Mouse (Mus musculus): ENCODE measurements around the gene Selenon.

Gene Selenon

DNA sequence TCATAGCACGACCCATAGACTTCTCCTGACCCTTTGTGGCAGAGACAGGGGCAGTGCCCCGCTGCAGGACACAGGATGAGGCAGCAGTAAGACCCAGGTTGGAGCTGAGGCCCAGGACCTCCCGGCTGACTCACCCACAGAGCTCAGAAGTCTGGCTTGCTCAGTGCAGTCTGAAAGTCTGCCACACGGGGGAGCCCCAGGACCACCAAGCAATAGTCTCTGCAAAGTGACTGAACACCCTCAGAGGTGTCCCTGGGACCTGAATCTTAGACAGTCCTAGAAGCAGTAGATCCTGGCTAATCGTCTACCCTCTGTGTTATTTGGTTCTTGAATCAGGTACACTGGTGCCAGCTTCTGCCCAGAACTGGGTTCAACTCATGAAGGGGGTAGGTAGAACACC, 8.7 kb downstream of the Selenon start:
- peak; percentile 96 to 97 for DNase-seq

DNA sequence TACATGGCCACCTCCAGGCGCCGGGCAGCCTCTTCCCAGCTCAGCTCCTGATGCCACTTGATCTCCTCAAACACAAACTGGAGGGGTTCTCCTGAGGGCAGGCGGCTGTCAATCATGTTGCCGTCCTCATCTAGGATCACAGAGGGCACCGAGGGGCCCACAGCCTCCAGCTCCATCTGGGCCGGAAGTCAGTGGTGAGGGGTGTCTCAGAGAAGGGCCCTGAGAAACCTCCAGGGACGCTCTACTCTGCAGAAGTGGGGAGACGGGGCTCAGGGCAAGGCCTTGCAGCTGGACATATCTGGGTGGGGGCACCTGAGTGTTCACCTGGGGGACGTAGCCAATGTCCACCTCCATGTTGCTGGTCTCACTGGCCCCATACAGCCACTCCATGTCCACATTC, 9.2 kb downstream of the Selenon start:
- DNase-seq: peak in 1 of 2 experiments; percentile 12

DNA sequence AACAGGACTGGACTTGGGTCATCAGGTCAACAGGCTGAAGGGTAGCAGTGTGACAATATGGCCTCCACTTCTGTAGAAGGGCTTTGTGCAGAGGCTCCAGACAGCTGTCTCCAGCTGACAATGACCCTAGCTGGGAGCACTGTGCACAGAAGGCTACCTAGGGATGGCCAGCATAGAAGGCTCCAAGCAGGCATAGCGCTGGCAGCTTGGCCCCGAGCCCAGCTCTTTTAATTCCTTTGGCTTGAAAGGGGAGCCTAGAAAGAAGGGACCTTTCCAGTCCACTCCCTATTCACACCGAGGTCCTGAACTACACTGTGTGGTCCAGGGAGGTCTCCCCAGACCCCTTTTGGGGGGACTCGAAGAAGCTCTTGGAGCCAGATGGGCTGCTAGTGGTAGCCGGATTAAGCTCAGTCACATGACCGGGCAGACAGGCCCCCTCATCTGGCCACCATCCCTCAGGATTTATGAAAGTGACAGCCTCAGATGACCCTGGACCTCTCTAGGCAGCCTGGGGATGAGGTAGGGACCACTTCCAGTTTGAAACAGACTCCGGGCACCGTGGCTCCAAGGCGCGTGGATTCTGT, 12.9 kb downstream of the Selenon start:
- peak; percentile 72 to 73 for DNase-seq

DNA sequence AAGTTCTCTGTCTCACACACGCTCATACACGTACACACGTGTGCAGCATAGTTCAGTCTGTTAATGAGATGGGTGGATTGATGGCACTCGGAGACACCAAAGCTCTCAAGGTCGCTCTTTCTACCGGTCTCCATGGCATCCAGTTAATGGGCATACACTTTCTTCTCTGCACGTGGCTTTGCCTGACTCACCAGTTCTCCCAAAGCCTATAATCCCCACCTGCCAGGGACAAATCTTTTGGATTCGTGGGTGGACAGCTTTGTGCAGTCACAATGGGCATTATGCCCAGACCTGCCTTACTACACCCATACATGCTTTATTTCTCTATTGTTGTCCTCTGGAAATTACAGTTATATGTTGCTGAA, 16.2 kb downstream of the Selenon start:
- peak; percentile 40 to 52 for DNase-seq

DNA sequence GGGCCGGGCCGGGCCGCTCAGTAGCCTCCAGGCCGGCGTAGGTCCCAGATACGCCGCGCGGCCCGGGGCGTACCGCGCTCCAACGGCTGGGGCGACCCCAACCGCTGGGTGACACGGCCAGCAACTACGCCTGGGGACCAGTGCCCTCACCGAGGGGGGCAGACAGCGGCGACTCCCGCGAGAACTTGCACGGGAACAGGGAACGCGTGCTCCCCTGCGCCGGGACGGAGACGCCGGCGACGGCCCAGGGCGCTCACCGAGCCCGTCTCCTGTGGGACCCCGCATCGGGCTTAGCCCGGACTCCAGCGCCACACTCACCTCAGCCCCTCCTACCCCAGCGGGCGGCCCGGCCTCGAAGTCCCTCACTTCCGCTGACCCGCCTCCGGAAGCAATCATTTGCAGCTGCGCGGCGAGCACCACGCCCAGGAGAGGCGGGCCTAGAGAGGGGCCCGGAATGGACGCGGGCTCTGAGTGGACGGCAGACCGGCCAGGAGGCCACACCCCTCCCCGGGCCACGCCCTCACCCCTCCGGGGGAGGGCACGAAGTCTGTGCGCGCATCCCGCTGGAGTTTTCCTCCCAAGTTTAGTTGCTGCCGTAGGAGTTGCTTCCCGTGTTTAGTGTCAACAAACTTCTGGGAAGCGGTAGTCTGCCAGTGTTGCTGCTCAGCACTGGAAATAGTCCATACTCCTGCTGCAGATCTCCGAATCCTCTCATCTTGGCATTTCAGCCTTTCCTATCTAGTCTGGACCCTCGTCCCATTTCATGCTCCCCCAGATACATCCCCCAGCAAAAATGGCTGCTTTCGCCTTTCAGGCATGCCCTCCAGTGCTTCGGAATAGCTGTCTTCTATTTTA, 16.8 kb downstream of the Selenon start, which contains the start of gene Mtfr1l:
TSS of gene Mtfr1l (minus strand) at position 456 of the 855 bp plus-strand sequence.
- peak; percentile 97 to 98 for DNase-seq

DNA sequence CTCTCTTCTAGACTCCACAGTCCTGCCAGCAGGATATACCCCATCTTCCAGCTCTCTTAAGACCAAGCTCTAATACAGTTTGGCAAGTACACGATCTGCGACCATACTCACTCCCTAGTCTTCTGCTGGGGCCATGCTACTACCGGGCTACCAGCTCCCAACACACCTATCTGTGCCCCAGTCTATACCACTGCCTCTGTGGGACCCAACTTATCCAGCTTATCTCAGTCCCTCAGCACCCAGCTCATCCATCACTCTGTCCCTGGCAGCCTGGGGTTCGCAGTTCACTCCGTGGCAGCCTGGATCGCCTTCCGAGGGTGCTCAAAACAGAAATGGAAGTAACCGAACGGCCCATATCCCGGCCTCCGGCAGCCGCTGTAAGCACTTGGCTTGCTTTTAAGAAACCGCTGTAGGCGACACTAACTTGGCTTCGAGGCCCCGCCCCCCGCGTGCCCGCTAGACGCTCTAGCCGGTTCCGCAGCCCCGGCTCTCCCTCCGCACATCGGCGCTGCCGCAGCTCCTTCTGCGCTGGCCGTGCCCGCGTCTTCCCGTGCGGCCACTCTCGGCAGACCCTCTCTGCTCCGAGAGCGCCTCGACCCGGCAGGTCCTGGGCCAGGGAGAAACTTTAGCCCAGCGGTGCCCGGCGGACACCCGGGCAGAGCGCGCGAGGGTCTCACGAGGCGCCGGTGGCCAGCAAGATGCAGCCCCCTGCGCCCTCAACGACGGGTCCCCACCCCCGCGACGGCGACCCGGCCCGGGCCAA, 17.7 kb downstream of the Selenon start:
- peak; percentile 72 to 74 for DNase-seq

DNA sequence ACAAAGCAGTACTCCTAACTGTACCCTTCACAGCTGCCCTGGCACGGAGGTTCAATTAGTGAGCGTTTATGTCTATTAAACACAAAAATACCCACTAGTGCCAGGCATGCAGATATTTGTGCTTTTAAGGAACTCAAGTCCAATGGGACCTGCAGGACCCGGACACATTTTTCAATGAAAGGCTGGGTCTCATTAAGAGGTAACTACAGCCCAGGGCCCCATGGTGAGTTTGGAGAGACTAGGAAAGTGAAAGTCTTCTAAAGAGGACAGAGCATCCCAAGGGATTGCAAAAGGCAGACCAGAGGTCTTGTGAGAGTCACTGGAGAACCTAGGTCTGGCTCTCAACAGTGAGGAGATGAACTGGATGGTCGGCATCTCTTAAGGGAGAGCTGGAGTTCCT, 18.5 kb downstream of the Selenon start:
- no peak for DNase-seq

DNA sequence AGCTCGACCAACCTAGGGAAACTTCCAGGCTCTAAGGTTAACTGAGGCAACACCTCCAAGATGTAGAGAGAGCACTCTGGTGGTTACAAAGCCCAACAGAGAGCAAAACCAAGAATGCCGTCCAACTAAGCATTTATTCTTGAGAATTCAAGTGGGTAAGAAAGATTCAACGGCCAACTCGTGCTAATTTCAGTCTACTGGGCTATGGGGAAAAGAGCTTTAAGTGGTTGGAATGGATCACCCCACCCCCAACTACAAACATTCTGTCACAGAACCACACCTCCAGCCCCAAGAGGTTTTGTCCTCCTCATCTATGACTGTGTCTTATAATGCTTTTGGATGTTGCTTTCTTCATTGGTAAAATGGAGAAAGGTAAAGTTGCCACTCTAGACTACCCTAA, 19.0 kb downstream of the Selenon start:
- no peak for DNase-seq

DNA sequence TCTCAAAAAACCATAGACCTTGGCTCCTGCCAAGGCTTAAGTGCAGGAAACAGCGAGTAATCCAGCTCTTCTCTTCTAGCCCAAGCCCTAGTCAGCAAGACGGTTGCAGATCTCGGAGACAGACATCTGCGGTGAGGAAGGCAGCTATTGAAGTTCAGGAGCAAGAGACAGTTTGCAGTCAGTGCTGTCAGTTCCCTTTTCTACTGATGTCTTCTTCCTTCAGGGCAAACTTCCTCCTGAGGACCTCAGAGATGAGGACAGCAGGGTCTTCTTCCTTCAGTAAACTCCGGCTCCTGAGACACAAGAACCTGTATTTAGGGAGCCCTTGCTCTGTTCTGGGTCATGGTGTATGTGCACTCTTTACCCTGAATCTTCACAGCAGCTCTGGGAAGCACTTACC, 25.7 kb downstream of the Selenon start:
- no peak for DNase-seq

DNA sequence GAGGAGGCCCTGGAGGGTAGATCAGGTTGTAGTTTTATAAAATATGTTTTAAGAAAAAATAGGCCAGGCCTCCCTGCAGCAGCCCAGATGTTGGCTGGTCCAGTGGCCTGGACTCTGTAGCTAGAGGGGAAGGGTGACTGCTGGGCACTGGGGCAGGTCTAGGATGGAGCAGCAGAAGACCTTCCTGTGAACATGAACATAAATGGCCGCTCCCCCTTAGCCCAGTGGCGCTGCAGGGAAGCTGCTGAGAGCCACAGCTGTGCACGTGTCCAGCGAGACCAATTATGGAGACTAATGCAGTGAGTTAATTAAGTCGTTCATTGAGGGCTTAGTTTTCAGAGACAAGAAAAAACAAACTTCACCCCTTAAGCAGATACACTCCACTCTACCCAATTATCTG, 26.2 kb downstream of the Selenon start:
- no peak for DNase-seq

DNA sequence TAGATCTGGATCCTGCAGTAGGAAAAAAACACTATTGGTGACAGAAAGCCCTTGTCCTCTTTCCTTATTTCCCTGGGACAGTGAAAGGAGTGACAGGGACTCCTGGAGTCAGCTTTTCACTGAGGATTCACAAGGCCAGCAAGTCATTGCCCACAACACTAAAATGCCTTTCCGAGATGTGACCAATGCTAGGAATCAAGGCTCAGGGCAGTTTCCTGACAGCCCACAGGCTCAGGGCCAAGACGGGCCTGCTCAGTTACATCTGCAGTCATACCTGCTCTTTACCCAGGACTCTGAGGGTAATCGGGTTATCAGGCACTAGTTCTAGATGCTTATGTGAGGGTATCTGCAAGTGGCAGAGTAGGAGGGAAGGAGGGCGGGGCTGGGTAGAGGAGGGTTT, 28.5 kb downstream of the Selenon start:
- DNase-seq: no peak

DNA sequence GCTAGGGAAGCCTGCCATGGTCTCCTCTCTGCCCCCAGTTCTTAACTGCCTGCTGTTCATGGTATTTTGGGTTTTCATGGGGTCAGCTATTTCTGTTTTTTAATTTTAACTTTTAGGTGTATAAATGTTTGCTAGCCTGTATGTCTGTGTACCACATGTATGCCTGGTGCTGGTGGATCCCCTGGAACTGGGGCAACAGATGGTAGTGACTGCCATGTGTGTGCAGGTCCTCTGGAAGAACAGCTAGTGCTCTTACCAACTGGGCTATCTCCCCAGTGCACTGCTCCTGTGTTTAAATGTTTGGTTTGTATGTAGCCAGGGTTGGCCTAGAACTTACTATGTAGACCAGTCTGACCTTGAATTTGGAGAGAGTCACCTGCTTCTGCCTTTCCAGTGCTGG, 32.7 kb downstream of the Selenon start:
- no peak for DNase-seq

DNA sequence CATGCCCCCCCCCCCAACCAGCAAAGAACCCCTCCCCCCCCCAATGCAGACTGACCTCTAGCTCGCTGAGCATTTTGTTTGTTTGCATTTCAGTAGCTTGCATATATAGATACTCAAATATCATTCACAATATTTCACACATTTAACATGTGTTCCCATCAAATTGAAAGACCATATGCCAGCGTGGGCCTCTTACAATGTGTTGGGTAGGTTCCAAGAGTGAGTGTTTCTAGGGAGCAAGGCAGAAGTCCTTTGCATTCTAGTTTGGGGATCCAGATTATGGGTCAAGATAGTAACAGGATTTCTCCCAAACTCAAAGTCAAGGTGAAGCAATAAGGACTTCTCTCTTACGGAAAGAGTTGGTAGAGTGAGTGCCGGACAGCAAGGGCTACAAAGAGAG, 33.4 kb downstream of the Selenon start:
- no peak for DNase-seq

DNA sequence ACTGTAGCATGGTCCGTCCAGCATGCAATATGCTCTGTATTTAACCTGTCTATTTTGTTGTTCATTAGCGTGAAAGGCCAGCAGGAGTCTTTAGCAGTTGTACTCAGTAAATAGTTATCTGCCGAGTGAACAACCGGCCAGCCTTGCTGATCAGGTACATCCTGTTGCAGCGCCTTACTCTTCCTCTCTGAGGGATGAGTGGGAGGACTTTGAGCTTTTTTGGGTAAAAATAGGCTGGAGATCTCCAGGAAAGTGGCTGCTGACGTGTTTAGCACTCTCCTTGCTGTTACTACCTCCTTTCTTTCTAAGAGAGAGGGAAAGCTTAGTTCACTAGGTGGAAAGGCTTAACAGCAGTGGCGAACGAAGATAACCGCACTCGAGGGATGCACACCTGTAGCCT, 34.2 kb downstream of the Selenon start:
- DNase-seq: no peak

DNA sequence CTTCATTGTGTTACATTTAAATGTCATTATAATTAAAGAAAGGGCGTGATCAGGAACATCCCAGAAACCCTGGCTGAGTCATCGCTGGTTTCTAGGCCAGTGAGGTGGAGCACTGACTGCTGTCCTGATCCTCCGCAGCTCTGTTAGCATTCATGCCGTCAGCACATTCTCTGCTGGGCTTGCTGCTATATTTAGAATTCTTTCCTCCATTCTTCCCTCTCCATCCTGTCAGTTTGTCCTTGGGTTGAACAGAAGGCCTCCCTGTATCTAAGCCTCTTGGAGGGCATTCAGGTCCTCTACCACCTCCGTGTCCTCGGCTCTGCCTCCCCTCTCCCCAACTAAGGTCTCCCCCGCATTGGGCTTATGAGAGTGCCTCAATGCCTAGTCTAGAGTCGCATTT, 35.0 kb downstream of the Selenon start:
- DNase-seq: no peak

DNA sequence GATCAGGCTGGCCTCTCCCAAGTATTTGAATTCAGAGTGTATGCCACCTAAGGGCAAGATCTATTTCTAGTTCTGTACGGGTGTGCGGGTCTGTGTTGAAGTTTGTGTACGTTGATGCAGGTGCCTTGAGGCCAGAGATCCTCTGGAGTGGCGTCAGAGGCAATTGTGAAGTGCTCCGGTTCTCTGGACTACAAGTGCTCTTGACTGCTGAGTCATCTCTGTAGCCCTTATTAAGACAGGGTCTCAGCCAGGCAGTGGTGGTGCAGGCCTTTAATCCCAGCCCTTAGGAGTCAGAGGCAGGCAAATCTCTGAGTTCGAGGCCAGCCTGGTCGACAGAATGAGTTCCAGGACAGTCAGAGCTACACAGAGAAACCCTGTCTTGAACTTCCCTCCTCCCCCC, 36.4 kb downstream of the Selenon start:
- no peak for DNase-seq

DNA sequence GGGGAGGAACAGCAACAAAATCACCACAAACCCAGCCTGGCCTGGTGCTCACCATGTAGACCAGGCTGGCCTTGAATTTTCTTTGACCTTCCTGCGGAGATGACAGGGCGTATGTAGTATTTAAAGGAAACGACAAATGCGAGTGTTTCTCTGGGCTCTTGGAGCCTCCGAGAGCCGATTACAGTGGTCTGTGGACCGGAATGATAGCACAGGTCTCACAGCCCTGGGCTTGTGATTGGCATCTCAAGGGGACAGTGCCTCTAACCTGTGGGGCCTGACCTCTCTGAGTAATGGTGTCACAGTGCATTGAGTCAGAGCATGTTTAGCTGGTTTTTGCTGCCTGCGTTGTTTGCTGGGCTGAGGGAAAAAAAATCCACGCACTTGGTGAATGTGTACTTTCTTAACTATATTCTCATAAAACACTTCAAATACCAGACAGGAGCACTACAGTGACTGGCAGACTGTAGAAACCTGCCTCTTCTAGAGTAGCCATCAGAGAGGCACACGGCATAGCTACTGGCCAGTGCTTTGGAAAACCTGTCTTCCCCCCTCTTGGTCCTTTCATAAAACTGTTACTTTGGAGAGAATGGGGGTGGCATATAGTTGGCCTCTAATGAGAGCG, 37.5 kb downstream of the Selenon start:
- DNase-seq: no peak

DNA sequence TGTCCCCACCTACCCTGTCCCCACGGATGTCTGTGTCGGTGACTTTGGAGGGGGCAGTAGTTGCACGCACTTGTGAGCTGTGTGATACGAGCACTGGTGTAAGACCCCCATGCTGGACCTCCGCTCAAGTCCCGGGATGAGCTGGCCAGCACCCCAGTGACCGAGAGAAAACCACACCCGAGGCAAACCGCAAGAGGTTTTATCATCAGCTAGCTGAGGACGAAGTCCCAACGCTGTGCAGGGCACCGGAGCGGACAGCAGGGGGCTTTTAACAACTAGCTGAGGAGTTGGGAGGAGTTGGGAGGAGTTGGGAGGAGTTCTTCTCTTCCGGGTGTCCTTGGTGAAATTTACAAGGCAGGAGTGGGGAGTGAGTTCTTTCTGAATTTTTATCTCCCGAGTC, 39.2 kb downstream of the Selenon start:
- peak in 1 of 2 experiments; percentile 57 for DNase-seq

DNA sequence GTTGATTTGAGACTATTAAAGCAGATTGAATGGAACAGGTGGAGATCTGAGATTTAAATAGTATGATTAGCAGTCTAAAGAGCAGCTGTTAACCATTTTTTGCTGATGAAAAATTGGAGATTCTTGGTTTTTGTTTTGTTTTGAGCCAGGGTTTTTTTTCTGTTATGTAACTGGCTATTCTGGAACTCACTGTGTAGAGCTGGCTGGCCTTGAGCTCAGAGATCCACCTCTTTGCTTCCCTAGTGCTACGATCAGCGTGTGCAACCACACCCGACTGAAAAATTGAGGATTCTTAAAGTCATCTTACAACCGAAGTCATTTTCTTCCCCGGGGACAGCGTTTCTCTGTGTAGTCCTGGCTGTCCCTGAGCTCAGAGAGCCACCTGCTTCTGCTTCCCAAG, 40.2 kb downstream of the Selenon start:
- DNase-seq: no peak

DNA sequence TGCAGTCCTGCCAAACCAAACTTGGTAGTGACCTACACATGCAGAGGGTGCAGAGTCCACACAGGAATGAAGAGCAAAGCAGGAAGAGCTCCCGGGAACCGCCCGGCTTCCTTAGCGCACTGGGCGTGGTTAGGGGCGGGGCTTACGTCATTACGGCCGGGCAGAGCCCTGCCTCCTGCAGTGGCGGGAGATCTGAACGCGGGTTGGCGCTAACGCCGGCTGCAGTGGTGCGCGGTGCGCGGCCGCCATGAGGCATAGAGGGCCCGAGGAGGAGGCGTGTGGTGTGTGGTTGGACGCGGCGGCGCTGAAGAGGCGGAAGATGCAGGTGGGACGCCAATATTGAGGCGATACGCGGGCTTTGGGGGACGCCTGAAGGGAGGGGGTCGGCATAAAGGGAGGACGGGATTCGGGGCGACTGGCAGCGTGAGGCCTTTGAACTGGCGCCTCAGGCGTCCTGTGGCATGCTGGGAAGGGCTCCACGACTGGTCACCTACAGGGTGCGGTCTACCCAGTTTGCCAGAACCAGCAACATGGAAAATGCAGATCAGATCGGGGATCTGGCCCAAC, 41.0 kb downstream of the Selenon start, which contains the start of gene Aunip:
TSS of gene Aunip (plus strand) at position 155 of the 567 bp plus-strand sequence.
- peak; percentile 98 for DNase-seq

DNA sequence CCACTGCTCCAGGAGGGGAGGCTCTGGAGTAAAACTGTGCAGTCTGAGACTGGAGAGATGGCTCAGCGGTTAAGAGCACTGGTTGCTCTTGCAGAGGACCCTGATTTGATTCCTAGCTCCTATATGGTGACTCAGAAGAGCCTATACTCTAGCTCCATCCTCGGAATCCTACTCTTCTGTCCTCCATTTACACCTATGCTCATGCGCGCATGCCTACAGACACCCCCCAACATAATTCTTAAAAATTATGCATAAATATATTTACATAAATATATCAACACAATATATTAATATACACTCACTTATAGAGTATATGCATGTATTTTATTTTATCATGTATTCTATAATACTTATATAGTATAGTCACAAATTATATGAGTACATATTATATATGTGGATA, 41.6 kb downstream of the Selenon start:
- no peak for DNase-seq

DNA sequence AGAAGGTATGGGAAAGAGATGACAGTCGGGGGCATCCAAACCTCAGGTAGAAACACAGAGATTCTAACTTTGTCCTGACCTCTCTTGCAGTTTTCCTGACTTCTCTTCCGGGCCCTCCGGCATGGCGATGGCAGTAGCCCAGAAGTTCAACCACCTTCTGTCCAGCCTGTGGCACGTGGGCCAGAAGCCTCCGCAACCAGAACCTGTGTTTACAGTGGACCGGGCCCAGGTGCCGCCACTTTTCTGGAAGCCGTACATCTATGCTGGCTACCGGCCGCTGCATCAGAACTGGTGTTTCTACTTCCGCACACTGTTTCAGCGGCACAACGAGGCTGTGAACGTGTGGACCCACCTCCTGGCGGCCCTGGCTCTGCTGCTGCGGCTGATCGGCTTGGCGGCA, 45.3 kb downstream of the Selenon start:
- no peak for DNase-seq

Data from cerebellum, postnatal 10 days (tissue).